Mouse (Mus musculus) limb, embryonic 12.5 days (tissue): ENCODE results near the gene Dglucy. TPM values are rescaled to one million over a fixed set of nuclear protein-coding genes. Genes with fewer than 3 reads are reported as not detected.

Experiments used
- ATAC-seq: fragments of 200-750 bp; cut with Nextera tagmentation; 2 replicates; pipeline ENCODE4 v1.8.0; 2017; ENCODE audit warnings: low read depth, moderate TSS enrichment; ENCODE audit not compliant: insufficient number of reproducible peaks, insufficient read depth, low FRiP score, low TSS enrichment
- H3K27ac ChIP-seq: fragments of 300-500 bp; sonication (generic); 2 replicates; pipeline ENCODE4 v1.5.1; 2016; ENCODE audit warnings: mild to moderate bottlenecking, moderate library complexity
- H3K27me3 ChIP-seq: fragments of 300-500 bp; sonication (generic); 2 replicates; pipeline ENCODE4 v1.6.1; 2016; ENCODE audit warnings: mild to moderate bottlenecking, moderate library complexity
- H3K36me3 ChIP-seq: fragments of 300-500 bp; sonication (generic); 2 replicates; pipeline ENCODE4 v1.6.1; 2016; ENCODE audit warnings: mild to moderate bottlenecking, moderate library complexity
- H3K4me1 ChIP-seq: fragments of 300-500 bp; sonication (generic); replicated peaks from 2 replicates; pipeline ENCODE4 v1.6.1; 2016
- H3K4me2 ChIP-seq: fragments of 300-500 bp; sonication (generic); 2 replicates; pipeline ENCODE4 v1.6.1; 2016; ENCODE audit warnings: mild to moderate bottlenecking, moderate library complexity
- H3K4me3 ChIP-seq: fragments of 300-500 bp; sonication (generic); replicated peaks from 2 replicates; pipeline ENCODE4 v1.5.1; 2016; ENCODE audit warnings: mild to moderate bottlenecking
- H3K9ac ChIP-seq: fragments of 300-500 bp; sonication (generic); replicated peaks from 2 replicates; pipeline ENCODE4 v1.6.1; 2016; ENCODE audit warnings: mild to moderate bottlenecking, moderate library complexity
- H3K9me3 ChIP-seq: fragments of 300-500 bp; sonication (generic); 2 replicates; pipeline ENCODE4 v1.6.1; 2016; ENCODE audit warnings: mild to moderate bottlenecking, moderate library complexity
- WGBS: fragments of 180-500 bp; shearing (Covaris S2); methylation state at CpG from one replicate; pipeline ENCODE4 v1.1.7; 2016; 5-methylcytosine and 5-hydroxymethylcytosine counted together
- polyA plus RNA-seq: library from polyadenylated mRNA; unstranded; fragments of >200 nt; fragmentation: Nextera tagmentation; extraction: Ambion mirVana; gene quantifications from 2 replicates; pipeline ENCODE4 v1.2.1, GENCODE M21; 2016

Gene Dglucy
- polyA plus RNA-seq, 1 experiment from 2014 or later = 1.5 TPM

- Histone ChIP-seq H3K4me1 (no peaks in the 10 kb centered on the region), H3K27ac (no peak overlapping the region), H3K36me3 (no peaks in the 10 kb centered on the region), H3K9me3 (no peaks in the 10 kb centered on the region), H3K27me3 (0 out of 2 replicates have a peak, but pooled peaks cover 4% of the 10 kb centered on the region), H3K4me2 (no peak overlapping the region), H3K4me3 (no peak overlapping the region), H3K9ac (no peak overlapping the region)
- WGBS = 28% methylated on average over 1 of the region's 1 CpGs
- no peak for ATAC-seq
Measured at GRCm38 (mm10) chr12:100846566-100846965, 67.7 kb downstream of the Dglucy start.

GRCm38 (mm10) chr12:100847437-100848080 is 68.7 kb downstream of the Dglucy start:
- no peak overlapping the region for H3K4me3 ChIP-seq
- 0 out of 2 replicates have a peak, but pooled peaks cover 4% of the 10 kb centered on the region for H3K27me3 ChIP-seq
- no peaks in the 10 kb centered on the region for H3K36me3 ChIP-seq
- no peak overlapping the region for H3K4me2 ChIP-seq
- no peaks in the 10 kb centered on the region for H3K4me1 ChIP-seq
- no peak for ATAC-seq
- no peak overlapping the region for H3K27ac ChIP-seq
- WGBS = 62% methylated on average over 11 of the region's 11 CpGs
- no peaks in the 10 kb centered on the region for H3K9me3 ChIP-seq
- H3K9ac ChIP-seq = no peak overlapping the region

DNA sequence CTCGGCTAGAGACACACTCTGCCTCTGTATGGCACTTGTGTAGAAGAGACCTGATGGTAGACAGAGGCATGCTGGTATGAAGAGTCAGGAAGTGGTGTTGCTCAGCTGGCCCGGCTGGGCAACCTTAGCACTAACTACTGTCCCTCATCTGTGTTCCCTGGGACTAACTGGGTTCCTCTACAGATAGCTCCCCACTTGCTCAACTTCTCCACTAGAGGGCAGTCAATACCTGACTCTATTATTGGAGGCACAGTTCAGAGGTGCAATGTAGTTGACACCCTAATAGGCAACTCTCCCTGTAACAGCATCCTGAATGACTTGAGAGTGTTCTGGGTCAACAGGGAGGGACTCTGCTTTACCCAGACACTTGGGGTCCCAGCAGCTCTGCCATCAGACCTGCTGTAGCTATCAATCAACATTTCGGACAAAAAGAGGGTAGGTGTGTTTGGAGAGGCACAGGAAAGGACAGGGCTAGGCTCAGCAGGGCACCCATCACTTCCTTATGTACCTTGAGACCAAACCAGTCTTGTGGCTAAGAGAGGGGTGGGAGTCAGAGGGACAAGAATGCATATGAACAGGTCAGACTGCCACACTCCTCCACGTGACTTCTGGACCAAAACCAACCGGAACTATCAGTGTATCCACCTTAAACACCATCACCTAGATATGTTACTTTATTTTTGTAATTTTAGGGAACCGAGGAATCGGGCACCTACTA is 70.7 kb downstream of the Dglucy start:
- Histone ChIP-seq H3K36me3 (no peaks in the 10 kb centered on the region), H3K9me3 (no peaks in the 10 kb centered on the region), H3K27me3 (0 out of 2 replicates have a peak, but pooled peaks cover 4% of the 10 kb centered on the region), H3K4me2 (no peak overlapping the region), H3K9ac (no peak overlapping the region), H3K4me1 (no peaks in the 10 kb centered on the region), H3K4me3 (no peak overlapping the region), H3K27ac (no peak overlapping the region)
- peak; percentile 86 for ATAC-seq
- 79% methylated on average over 7 of the region's 7 CpGs for WGBS

GRCm38 (mm10) chr12:100852370-100852769 is 73.5 kb downstream of the Dglucy start:
- 0 out of 2 replicates have a peak, but pooled peaks cover 4% of the 10 kb centered on the region for H3K27me3 ChIP-seq
- H3K36me3 ChIP-seq = no peaks in the 10 kb centered on the region
- H3K27ac ChIP-seq = no peak overlapping the region
- H3K9ac ChIP-seq = no peak overlapping the region
- no peak for ATAC-seq
- H3K4me1 ChIP-seq = no peaks in the 10 kb centered on the region
- H3K4me2 ChIP-seq = no peak overlapping the region
- no peak overlapping the region for H3K4me3 ChIP-seq
- WGBS = 72% methylated on average over 3 of the region's 3 CpGs
- H3K9me3 ChIP-seq = no peaks in the 10 kb centered on the region

- no peak for ATAC-seq
- Histone ChIP-seq H3K4me1 (no peaks in the 10 kb centered on the region), H3K4me3 (no peak overlapping the region), H3K4me2 (no peak overlapping the region), H3K27me3 (no peaks in the 10 kb centered on the region), H3K27ac (no peak overlapping the region), H3K9me3 (no peaks in the 10 kb centered on the region), H3K9ac (no peak overlapping the region), H3K36me3 (no peaks in the 10 kb centered on the region)
- WGBS = 79% methylated on average over 2 of the region's 2 CpGs
Measured at GRCm38 (mm10) chr12:100856337-100856736, 77.5 kb downstream of the Dglucy start.

DNA sequence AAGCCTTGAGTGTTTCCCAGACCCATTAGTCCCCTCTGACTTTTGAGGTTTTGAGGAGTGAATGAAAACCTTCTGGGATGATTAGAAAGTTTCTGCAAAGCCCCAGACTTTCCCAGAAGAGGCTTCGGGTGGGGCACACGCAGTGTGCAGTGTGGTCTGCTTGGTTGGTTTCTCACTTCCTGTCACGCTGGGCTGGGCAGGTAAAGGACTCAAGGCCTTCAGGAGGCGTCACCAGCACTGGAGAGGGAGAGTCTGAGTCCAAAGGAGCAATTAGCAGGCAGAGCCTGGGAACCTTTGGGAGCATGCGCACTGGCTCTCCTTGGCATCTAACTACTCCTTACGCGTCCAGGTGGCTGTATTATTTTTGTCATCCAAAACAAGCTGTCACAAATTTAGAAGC is 78.9 kb downstream of the Dglucy start:
- Histone ChIP-seq H3K4me1 (no peaks in the 10 kb centered on the region), H3K9me3 (no peaks in the 10 kb centered on the region), H3K4me3 (no peak overlapping the region), H3K27me3 (no peaks in the 10 kb centered on the region), H3K9ac (no peak overlapping the region), H3K36me3 (no peaks in the 10 kb centered on the region), H3K27ac (no peak overlapping the region), H3K4me2 (no peak overlapping the region)
- no peak for ATAC-seq
- 75% methylated on average over 7 of the region's 7 CpGs for WGBS

DNA sequence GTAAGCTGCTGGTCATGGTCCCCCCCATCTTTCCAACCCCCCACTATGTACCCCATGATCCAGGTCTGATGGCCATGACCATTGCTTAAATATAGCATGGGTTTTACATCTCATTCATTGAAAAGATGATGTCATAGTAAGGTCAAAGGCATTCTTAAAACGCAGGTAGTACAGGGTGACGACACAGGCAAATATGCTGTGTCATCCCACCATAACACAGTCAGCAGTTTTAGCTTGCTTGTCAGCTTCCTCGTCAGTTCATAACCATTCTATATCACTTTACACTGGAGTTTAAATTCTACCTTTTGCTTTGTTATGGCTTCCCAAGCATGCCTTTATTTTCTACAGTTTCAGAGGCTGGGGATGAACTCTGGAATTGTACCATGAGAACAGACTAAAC is 83.4 kb downstream of the Dglucy start:
- no peaks in the 10 kb centered on the region for H3K4me1 ChIP-seq
- no peak overlapping the region for H3K27ac ChIP-seq
- no peak overlapping the region for H3K4me3 ChIP-seq
- H3K27me3 ChIP-seq = no peaks in the 10 kb centered on the region
- no peak for ATAC-seq
- 81% methylated on average over 3 of the region's 3 CpGs for WGBS
- H3K4me2 ChIP-seq = no peak overlapping the region
- no peak overlapping the region for H3K9ac ChIP-seq
- no peaks in the 10 kb centered on the region for H3K36me3 ChIP-seq
- H3K9me3 ChIP-seq = no peaks in the 10 kb centered on the region

DNA sequence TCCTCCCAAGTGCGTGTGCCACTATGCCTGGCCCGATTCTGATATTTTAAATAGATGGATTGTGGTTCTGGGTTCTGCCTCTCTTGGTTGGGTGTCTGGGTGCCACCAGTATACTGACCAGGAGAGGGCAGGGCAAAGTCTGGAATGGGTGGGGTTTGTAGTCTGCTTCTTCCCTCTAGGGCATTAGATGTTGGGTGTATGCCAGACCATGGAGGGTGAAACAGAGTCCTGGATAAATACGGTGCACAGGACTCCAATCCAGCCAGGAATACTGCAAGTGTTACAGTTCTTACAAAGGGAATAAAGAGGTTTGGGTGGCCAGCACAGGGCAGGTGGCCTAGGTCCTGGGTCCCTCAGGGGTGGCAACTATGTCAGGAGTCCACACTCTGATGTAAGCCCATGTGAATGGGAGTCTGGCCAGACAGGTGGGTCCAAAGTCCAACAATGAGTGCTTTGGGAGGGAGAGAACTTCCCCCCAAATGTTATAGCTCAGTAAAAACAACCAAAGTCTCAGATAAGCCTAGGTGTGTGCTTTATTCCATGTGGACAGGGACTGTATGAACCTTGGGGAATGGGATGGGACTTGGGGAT is 84.1 kb downstream of the Dglucy start:
- no peak overlapping the region for H3K4me3 ChIP-seq
- ATAC-seq = no peak

GRCm38 (mm10) chr12:100865072-100865471 is 86.2 kb downstream of the Dglucy start:
- H3K27ac ChIP-seq = no peak overlapping the region
- peaks cover 6% of the 10 kb centered on the region; the same call in 1 of the 2 replicates for H3K9me3 ChIP-seq
- H3K9ac ChIP-seq = no peak overlapping the region
- no peaks in the 10 kb centered on the region for H3K36me3 ChIP-seq
- H3K4me2 ChIP-seq = no peak overlapping the region
- no peaks in the 10 kb centered on the region for H3K27me3 ChIP-seq
- no peak for ATAC-seq
- H3K4me3 ChIP-seq = no peak overlapping the region
- H3K4me1 ChIP-seq = no peaks in the 10 kb centered on the region

More for the DNA sequence above, 84.1 kb downstream of the Dglucy start:
- no peaks in the 10 kb centered on the region for H3K27me3 ChIP-seq
- no peak overlapping the region for H3K9ac ChIP-seq
- H3K27ac ChIP-seq = no peak overlapping the region
- H3K9me3 ChIP-seq = no peaks in the 10 kb centered on the region
- H3K4me2 ChIP-seq = no peak overlapping the region
- no peaks in the 10 kb centered on the region for H3K4me1 ChIP-seq
- H3K36me3 ChIP-seq = no peaks in the 10 kb centered on the region
- WGBS = 87% methylated on average over 3 of the region's 3 CpGs

DNA sequence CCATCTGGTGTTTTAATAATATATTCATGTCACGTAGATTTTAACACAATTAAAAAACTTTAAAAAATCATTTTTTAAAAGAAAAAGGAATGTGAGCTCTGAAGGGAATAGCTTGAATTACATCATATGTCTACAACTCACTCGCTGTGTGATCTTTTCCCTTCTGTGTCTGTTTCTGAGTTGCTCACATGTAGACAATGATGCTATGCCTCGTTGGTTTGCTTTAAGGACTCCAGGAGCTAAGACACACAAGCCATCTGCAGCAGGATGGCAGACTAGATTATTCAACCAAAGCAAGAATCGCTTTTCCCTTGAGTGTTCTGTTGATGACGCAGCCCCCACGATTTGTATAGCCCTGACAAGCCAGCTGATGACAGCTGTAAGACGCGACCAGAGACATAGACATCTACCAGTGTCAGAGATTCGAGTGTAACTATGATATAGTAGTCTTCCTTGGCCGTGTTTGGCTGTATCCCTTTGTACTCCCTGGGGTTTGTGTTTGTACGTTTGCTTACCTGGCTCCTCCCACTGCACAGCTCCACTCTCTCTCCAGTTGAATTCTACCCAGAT is 86.7 kb downstream of the Dglucy start:
- WGBS = 87% methylated on average over 11 of the region's 11 CpGs
- H3K27me3 ChIP-seq = no peaks in the 10 kb centered on the region
- no peak overlapping the region for H3K4me3 ChIP-seq
- H3K4me2 ChIP-seq = no peak overlapping the region
- H3K9me3 ChIP-seq = peaks cover 6% of the 10 kb centered on the region; the same call in 1 of the 2 replicates
- no peak overlapping the region for H3K27ac ChIP-seq
- no peak overlapping the region for H3K9ac ChIP-seq
- no peak for ATAC-seq
- H3K36me3 ChIP-seq = no peaks in the 10 kb centered on the region
- H3K4me1 ChIP-seq = no peaks in the 10 kb centered on the region

GRCm38 (mm10) chr12:100867097-100867496 is 88.2 kb downstream of the Dglucy start:
- no peak overlapping the region for H3K27ac ChIP-seq
- WGBS = 89% methylated on average over 8 of the region's 8 CpGs
- no peak for ATAC-seq

More at GRCm38 (mm10) chr12:100867097-100867496, 88.2 kb downstream of the Dglucy start:
- no peaks in the 10 kb centered on the region for H3K36me3 ChIP-seq
- no peak overlapping the region for H3K4me3 ChIP-seq
- H3K27me3 ChIP-seq = no peaks in the 10 kb centered on the region
- no peak overlapping the region for H3K9ac ChIP-seq
- H3K4me2 ChIP-seq = no peak overlapping the region
- H3K9me3 ChIP-seq = peaks cover 6% of the 10 kb centered on the region; the same call in 1 of the 2 replicates
- no peaks in the 10 kb centered on the region for H3K4me1 ChIP-seq
